Mouse (Mus musculus) olfactory bulb, adult 2 months (tissue): ENCODE data around the gene E2f2.

Experiments used
- CTCF ChIP-seq: fragments of 200-500 bp; IDR thresholded peaks from 2 replicates; pipeline ENCODE4 v1.5.1; 2012; ENCODE audit warnings: low read depth, mild to moderate bottlenecking, low read length, moderate library complexity; ENCODE audit not compliant: insufficient read depth
- POLR2A ChIP-seq: fragments of 200-500 bp; IDR thresholded peaks from 2 replicates; pipeline ENCODE4 v1.6.1; 2012; ENCODE audit warnings: mild to moderate bottlenecking, low read depth, low read length, moderate library complexity; ENCODE audit not compliant: insufficient read depth

DNA sequence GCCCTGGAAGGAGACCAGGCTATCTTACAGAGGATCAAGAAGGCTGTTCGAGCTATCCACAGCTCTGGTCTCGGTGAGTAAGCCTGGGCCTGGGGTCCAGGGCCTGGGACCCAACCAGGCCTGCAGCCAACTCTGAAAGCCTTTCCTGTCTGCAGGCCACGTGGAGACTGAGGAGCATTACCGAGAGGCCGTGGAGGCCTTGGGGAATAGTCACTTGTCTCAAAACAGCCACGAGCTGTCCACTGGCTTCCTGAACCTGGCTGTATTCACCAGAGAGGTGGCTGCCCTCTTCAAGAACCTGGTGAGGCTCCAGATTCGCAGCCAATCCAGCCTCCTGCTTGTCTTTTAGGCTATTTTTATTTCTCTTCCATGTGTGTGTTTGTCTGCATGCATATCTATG is 55.2 kb downstream of the E2f2 start:
- TF ChIP-seq CTCF (no peak), POLR2A (no peak)
